Mouse (Mus musculus) ES-CJ7 (cell line): ENCODE data around the gene Apoc4.

Experiments
- DNase-seq: peaks from one replicate; pipeline ENCODE4 v3.0.0; 2011; ENCODE audit warnings: low read depth, low spot score

Gene Apoc4

GRCm38 (mm10) chr7:19681202-19681694 is at the start of gene Apoc4, which contains the start of gene Gm44805:
Apoc4 (minus strand) TSS chr7:19681479.
Gm44805 (minus strand) TSS chr7:19681423.
- no peak for DNase-seq

DNA sequence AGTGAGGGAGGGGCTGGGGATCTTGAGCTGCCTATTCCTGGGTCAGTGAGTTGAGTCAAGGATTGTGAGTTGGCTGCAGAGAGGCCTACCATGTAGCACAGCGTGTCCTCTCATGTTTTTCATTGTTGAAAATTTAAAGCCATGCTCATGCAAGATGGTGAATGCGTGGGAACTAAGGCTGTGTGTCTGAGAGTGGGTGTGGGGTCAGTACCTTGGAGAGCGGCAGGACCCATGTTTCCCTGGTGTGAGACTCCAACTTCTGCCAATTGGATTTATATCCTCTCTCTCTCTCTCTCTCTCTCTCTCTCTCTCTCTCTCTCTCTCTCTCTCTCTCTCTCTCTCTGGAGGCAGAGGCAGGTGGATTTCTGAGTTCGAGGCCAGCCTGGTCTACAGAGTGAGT is 45.3 kb upstream of the Apoc4 start:
- DNase-seq = no peak

DNA sequence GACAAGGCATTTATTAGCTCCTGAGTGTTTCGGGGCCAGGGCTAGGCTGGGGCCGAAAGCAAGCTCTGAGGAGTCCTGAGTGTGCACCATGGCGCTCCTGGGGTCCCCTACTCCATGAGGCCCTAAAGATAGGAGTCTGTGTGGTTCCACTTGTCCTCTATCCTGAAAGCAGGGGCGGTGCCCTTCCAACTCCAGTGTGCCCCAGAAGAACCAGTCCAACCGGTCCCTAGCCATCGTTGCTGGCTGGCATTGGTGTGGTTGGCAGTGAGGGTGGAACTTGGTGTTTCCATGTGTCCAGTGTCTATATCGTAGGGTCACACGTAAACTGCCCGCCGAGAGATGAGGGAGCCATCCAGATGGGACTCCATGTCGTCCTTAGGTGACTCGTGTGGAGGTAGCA is 42.9 kb upstream of the Apoc4 start:
- DNase-seq = no peak

DNA sequence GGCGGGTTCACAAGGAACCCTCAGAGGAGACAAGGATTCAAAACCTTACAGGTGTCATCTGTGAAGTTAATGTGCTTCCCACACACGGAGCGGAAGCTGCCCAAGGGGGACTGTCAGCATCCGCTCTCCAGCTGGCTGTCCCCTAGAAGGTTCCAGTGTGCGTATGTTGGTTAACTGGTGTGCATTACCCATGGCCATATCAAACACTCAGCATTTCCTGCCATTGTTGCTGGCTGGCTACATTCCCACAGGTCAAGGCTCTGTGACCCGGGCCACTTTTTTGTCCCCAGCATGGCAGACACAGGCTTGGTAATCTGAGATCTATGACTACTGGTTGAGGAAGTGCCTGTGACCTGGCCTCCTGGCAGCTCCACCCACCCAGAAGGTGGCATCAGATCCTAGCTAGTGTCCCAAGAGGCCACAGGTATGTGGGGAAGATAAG is 41.5 kb upstream of the Apoc4 start:
- no peak for DNase-seq

DNA sequence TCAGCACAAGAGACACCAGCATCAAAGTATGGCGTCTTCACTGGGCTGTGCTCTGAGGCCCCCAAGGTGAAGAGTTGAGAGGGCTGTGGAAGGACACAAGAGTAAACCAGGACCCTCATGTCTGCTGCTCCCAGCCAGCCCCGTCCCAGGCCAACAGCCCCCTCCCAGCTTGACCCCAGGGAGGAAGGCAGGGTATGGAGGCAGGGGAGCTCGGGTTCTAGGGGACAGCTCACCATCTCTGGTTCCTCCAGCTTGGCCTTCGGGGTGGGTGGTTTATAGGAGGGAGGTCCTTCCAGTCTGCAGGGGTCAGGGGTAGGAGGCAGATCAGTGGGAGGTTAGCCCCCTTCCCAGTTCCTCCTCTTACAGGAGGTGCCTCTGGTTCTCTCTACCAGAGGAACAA is 37.9 kb upstream of the Apoc4 start:
- no peak for DNase-seq

DNA sequence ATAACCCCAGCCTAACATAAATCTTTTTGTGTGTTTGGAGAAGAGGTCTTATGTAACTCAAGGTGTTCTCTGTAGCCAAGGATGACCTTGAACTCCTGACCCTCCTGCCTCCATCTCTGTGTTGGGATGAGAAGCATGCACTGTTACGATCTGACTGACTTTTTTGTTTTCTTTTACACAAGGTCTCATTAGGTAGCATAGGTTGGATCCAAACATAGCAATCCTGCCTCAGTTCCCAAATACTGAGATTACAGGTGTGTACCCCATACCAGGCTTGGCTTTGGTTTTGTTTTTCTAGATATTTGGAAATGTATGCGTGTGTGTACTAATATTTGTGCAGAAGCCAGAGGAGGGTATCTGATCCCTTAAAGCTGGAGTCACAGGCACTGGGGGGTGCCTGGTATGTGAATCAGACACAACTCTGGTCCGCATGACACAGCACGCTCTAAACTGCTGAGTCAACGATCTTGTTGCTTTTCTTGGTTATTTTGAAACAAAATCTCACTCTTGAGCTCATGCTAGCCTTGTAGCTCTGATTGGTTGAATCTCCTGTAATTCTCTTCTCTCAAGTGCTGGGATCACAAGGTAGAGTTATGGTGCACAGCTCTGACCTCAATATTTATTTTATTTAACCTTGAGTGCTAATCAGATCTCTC is 37.1 kb upstream of the Apoc4 start:
- DNase-seq = no peak

DNA sequence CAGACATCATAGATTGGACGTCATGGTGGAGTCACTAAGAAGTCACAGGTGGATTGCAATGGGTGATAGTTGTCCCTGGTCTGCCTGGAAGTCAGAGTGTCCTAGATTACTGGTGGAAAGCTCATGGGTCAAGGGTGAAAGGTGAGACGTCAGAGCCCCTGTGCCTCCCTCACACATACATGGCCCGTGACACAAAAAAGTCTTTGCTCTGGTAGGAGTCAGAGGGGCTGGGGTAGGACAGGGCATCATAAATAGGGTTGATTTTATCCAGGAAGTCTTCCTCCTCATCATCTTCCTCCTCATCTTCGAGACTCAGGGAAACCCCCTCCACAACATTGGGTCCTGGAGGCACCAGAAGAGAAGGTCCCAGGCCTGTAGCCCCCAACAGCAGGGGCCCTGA is 36.1 kb upstream of the Apoc4 start:
- no peak for DNase-seq

- DNase-seq = no peak
Measured at GRCm38 (mm10) chr7:19716822-19717221, 35.5 kb upstream of the Apoc4 start.

- DNase-seq = no peak
Measured at GRCm38 (mm10) chr7:19716055-19716682, 34.9 kb upstream of the Apoc4 start.

- peak; percentile 100 for DNase-seq
Measured at GRCm38 (mm10) chr7:19715239-19716054, 34.2 kb upstream of the Apoc4 start, which contains the start of gene Tomm40. Tomm40 (minus strand) TSS chr7:19715438.

DNA sequence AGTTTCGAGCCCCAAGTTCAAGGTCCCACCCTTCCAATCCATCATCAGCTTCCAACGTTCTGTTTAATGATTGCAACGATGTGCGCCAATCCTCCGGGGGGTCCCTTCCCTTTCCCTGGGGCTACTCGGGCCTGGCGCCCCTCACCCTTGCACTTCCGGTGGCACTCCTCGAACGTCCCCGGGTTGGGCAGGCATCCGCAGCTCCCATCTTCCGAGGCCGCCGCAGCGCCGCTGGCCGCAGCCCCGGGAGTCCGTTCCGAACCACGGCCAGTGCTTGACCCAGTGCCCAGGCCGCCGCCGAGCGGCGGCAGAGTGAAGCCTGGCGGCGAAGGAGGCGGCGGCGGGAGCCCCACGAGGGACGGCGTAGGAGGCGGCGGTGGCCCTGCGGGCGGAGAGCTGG is 33.6 kb upstream of the Apoc4 start:
- no peak for DNase-seq

DNA sequence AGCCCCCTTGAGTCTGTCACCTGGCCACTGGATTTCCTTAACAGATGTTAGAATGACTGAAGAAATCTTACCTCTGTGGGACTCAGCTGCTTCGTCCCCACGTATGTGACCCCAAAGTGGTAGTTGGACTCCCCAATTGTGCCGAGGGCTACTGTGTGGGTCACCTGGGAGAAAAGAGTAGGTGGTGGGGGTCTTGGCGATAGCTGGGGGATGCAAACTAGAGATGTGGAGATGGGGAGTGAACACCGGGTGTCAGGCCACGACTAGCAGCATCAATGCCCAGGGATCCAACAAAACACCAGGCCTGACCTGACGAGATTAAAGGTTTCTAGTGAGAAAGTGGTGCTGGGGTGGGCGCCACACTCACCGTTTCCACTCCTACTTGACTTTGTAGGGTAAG is 32.3 kb upstream of the Apoc4 start:
- no peak for DNase-seq

DNA sequence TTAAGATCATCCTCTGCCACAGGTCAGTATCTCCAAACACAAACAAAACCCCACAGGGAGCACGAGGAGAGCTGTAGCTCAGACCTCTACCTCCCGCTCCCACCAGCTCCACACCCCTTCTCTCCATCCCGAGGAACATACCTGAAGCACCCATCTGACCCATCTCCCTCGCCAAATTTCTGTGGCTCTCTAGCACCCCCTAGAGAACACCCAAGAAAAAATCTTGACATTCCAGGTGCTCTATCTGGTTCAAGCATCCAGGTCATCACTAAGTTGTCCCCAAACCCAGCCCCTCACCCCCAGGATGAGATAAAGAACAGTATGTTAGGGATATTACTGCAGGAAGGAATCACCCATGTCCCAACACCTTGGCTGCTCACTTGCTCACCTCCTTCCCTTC is 31.9 kb upstream of the Apoc4 start:
- peak; percentile 78 for DNase-seq

- peak; percentile 70 for DNase-seq
Measured at GRCm38 (mm10) chr7:19712414-19712813, 31.1 kb upstream of the Apoc4 start.

DNA sequence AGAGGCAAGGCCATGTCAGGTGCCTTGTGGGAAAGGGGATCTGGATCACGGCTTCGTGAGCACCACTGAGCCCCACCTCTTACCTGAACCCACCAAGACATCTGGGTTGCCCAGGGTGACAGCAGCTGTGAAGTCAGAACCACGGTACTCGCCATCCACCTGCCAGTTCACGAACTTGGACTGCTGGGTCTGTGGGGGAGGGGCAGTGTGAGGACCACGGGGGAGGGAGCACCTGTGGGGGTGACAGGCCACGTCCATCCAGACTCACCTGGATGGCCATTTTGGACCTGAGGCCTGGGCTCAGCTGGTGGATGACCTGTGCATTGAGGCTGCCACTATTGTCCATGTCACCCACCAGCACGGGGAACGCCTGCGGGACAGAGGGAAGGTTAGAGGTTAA is 29.4 kb upstream of the Apoc4 start:
- DNase-seq = no peak

- no peak for DNase-seq
Measured at GRCm38 (mm10) chr7:19705271-19705670, 24.0 kb upstream of the Apoc4 start.

DNA sequence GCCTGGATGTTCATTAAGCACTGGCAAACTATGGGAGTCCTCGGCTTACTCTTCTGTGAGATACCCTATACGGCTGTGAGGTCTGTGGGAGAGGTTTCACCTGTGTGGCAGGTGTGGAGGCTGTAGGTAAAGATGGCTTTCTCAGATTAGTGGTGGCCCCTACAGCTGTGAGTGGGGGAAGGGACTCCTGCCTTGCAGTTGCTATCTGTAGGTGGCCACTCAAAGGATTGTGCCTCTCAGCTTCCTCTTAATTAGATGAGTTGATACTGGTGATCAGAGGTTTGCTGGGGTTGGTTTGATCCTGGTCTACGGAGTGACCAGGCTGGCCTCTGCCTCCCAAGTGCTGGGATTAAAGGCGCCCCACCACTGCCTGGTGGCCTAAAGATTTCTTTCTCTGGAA is 23.2 kb upstream of the Apoc4 start:
- DNase-seq = no peak

DNA sequence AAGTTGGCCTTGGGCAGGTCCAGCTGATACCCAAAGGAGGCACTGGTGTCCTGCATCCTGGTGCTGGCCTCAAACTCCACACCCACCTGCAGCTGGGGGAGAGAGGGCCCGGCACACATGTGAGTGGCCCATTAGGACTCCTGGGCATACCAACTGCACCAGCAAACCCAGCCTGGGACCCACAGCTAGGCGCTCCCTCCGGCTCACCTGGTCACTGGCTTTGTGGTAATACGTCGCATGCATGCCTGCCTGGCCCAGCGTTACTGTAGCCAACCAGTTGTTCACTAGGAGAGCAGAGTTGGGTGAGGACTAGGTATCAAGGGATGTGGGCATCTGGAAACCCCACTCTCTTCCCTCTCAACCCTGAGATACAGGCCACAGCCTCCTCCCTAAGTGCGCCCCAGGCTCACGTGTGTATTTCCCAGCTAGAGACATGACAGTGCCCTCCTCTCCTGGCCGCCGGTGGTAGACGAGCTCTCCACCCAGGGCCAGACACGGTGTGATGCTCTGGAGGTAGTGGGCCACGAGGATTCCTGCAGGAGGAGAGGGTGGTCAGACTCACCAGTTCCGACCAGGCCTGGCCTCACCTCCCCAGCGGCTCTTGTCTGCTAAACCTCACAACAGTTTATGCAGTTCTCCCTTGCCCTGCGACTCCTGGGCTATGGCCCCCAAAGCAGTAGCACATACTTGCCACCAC is 21.7 kb upstream of the Apoc4 start:
- no peak for DNase-seq

GRCm38 (mm10) chr7:19701069-19701761 is 19.9 kb upstream of the Apoc4 start:
- peak; percentile 82 for DNase-seq

DNA sequence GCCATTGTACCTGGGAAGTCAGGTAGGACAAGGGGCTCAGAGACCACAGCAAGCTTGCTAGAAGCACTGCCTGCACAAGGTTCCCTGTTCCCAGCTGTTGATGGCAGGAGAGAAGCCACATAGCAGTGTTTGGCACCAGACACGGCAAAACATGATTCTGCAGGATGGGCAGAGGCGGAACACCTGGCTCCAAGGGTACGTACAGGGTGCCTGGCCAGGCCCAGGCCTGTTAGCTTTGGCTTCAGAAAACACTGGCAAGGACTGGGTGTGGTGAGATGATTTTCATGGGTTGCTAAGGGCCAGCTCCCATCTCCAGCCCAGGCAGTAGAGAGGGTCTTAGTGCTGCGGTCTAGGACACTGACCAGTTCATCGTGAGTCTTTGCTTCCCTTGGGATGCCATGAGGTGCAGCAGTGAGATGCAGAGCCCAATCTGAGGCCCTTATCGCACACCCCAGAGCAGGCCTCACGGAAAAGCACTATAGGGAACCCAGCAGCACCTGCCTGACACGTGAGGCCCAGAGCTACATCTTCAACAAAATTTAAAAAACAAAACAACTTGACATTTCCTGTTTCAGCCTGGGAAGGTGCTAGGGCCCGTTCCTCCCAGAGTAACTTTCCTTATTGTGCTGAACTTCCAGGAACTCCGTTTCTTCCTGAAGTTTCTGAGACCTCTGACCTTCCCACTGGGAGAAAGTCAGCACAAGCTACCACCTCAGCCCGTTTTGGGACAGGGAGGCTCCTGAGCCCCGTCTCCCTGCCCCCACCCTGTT is 19.2 kb upstream of the Apoc4 start:
- peak; percentile 75 for DNase-seq

DNA sequence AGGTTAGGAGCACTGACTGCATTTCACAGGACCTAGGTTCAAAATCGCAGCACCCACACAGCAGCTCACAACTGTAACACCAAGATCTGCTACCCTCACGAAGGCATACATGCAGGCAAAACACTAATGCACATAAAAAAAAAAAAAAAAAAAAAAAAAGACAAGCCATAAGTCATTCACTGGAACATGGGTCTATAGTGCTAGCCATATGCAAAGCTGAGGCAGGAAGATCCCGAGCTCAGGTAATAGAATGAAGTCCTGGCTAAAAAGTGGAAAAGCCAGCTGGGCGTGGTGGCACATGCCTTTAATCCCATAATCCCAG is 18.5 kb upstream of the Apoc4 start:
- no peak for DNase-seq
